Mouse (Mus musculus): ENCODE measurements at regions not wholly inside any gene's neighbourhood (a gene's known extent, or its start where the extent isn't known, plus 50 kb on each side); places are given as distances from the start of the nearest gene placed in this dataset.
"Not testable (repeated sequence)": the region's sequence is repeated elsewhere in the genome, so short reads cannot be mapped to it uniquely, and the experiment has no call there.

DNA sequence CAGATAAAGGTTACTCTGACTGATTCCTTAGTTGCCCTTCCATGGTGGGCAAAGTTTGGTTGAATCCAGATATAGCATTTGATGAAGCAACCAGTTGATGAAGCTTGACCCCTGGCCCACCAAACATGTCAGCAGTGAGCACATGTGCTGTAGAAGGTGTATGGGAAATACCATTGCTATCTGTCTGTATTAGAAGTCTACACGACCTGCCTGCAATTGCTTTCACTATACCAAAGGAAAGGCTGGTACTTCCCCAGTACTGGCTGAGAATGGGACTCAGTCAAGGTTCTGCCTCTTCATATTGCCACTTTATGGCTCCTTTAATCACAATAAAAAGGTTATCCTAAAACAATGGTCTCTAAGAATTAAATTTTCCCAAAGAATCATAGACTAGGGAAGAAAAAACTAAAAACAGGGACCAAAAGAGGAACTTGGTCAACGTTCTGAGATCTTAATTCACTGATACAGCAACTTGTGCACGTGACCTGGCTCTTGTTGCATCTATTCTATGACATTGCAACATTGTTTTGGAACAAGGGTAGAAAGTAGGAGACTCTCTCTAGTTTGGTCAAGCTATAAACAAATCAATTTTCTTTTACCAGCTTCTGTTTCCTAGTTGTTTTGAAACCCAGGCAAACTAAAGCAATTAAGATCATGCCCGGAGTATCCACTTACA is 284.0 kb downstream of the Rapgef2 start:
- H3K4me1 ChIP-seq (ENCODE audit: control insufficient read depth, insufficient read depth, low read length): no peaks in the 10 kb centered on the region
- DNase-seq (ENCODE audit: low spot score, missing footprints): peak; percentile 79
- no peaks in the 10 kb centered on the region for H3K9me3 ChIP-seq (ENCODE audit: control insufficient read depth, low read length)
- no peak overlapping the region for H3K27ac ChIP-seq (ENCODE audit: low read depth, low read length)
- no peak for ATAC-seq (ENCODE audit: low FRiP score)
- no peaks in the 10 kb centered on the region for H3K36me3 ChIP-seq (ENCODE audit: control insufficient read depth, insufficient read depth, low read length)
- no peak overlapping the region for H3K9ac ChIP-seq (ENCODE audit: low read length)
- WGBS: 83% methylated on average over 4 of the region's 4 CpGs
- H3K27me3 ChIP-seq (ENCODE audit: control insufficient read depth, insufficient read depth, low read length): no peaks in the 10 kb centered on the region
- no peak overlapping the region for H3K4me3 ChIP-seq (ENCODE audit: low read depth, low read length)
- H3K4me2 ChIP-seq: no peak overlapping the region

DNA sequence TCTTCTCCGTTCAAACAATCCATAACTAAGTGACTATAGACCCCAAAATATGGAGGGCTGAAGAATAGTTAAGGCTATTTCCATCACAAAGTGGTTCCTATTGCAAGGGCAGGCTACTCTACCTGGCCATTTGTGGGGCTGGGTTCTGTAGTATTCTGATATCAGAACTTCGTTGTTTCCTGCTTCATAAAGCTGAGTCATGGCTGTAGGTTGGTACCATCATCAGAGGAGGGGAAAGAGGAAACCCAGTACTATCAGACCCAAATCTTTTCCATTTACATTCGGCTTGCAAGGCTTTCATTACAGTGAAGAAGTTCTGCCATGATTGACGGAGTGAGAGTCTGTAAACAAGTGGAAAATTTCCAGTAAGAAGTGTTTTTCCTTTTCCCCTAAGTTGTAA is 284.6 kb downstream of the Rapgef2 start:
- no peaks in the 10 kb centered on the region for H3K36me3 ChIP-seq (ENCODE audit: control insufficient read depth, insufficient read depth, low read length)
- no peak overlapping the region for H3K9ac ChIP-seq (ENCODE audit: low read length)
- DNase-seq (ENCODE audit: low spot score, missing footprints) (no peak), ATAC-seq (ENCODE audit: low FRiP score) (no peak)
- 84% methylated on average over 4 of the region's 4 CpGs for WGBS
- H3K4me3 ChIP-seq (ENCODE audit: low read depth, low read length): no peak overlapping the region
- no peak overlapping the region for H3K27ac ChIP-seq (ENCODE audit: low read depth, low read length)
- no peaks in the 10 kb centered on the region for H3K9me3 ChIP-seq (ENCODE audit: control insufficient read depth, low read length)
- no peak overlapping the region for H3K4me2 ChIP-seq
- H3K4me1 ChIP-seq (ENCODE audit: control insufficient read depth, insufficient read depth, low read length): no peaks in the 10 kb centered on the region
- no peaks in the 10 kb centered on the region for H3K27me3 ChIP-seq (ENCODE audit: control insufficient read depth, insufficient read depth, low read length)

DNA sequence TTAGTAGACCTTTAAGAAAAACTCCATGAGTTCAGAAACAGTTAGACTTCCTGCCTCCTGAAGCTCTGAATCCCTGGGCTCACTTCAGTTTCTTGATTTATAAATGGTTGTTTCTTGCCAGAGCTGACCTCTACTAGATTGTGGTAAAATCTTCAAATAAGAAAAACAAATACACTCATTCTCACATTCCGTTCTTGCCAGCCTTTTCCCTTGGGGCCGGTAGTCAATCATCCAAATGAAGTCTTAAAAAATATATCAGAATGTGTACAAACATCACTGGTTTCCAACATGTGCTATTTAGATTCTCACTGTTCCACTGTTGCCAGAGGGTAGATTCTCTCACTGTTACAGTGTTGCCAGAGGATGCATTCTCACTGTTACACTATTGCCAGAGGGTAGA is 286.0 kb downstream of the Rapgef2 start:
- 93% methylated on average over 2 of the region's 2 CpGs for WGBS
- Histone ChIP-seq H3K4me3 (ENCODE audit: low read depth, low read length) (no peak overlapping the region), H3K9ac (ENCODE audit: low read length) (no peak overlapping the region), H3K27ac (ENCODE audit: low read depth, low read length) (no peak overlapping the region), H3K36me3 (ENCODE audit: control insufficient read depth, insufficient read depth, low read length) (no peaks in the 10 kb centered on the region), H3K27me3 (ENCODE audit: control insufficient read depth, insufficient read depth, low read length) (no peaks in the 10 kb centered on the region), H3K9me3 (ENCODE audit: control insufficient read depth, low read length) (no peaks in the 10 kb centered on the region), H3K4me1 (ENCODE audit: control insufficient read depth, insufficient read depth, low read length) (no peaks in the 10 kb centered on the region), H3K4me2 (no peak overlapping the region)
- ATAC-seq (ENCODE audit: low FRiP score): no peak
- DNase-seq (ENCODE audit: low spot score, missing footprints): no peak

DNA sequence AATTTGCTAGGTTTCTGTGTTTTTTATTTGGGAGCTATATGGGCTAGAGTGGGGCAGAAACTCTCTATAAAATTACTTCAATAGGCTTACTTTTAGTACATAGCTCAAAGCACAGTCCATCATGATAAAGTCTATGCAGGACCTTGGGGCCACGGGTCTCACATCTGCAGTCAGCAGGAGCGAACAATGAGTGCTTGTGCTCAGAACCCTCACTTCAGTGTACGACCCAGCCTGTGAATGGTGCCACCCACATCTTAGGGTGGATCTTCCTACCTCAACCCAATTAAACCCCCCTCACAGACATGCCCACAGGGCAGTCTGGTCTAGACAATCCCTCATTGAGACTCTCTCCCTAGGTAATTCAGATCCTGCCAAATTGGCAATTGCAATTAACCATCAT is 286.5 kb downstream of the Rapgef2 start:
- Histone ChIP-seq H3K4me1 (ENCODE audit: control insufficient read depth, insufficient read depth, low read length) (no peaks in the 10 kb centered on the region), H3K9ac (ENCODE audit: low read length) (no peak overlapping the region), H3K27me3 (ENCODE audit: control insufficient read depth, insufficient read depth, low read length) (no peaks in the 10 kb centered on the region), H3K27ac (ENCODE audit: low read depth, low read length) (no peak overlapping the region), H3K4me3 (ENCODE audit: low read depth, low read length) (no peak overlapping the region), H3K4me2 (no peak overlapping the region), H3K36me3 (ENCODE audit: control insufficient read depth, insufficient read depth, low read length) (no peaks in the 10 kb centered on the region), H3K9me3 (ENCODE audit: control insufficient read depth, low read length) (no peaks in the 10 kb centered on the region)
- no peak for DNase-seq (ENCODE audit: low spot score, missing footprints)
- WGBS: 77% methylated on average over 3 of the region's 3 CpGs
- ATAC-seq (ENCODE audit: low FRiP score): no peak

DNA sequence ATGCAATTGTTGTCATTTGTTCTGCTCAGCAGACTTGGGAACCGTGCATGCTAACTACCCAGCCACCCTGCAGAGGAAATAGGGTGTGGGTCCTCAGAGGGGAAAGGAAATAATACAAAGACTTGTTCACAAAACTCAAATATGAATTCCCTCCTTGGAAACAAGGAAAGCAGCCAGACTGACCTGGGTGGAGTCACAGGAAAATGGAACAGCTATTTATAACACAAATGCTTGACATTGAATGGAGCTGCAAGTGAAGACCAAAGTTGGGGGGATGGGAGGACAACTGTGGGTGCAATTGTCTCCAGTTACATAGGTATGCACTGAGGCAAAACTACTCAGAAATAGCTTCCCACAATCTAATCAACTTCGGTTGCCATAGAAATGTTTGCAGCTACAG is 298.2 kb downstream of the Rapgef2 start:
- ATAC-seq (ENCODE audit: low FRiP score) (no peak), DNase-seq (ENCODE audit: low spot score, missing footprints) (no peak)
- WGBS: 78% methylated on average over 2 of the region's 2 CpGs
- H3K9me3 ChIP-seq (ENCODE audit: control insufficient read depth, low read length): no peaks in the 10 kb centered on the region
- no peak overlapping the region for H3K4me3 ChIP-seq (ENCODE audit: low read depth, low read length)
- H3K27me3 ChIP-seq (ENCODE audit: control insufficient read depth, insufficient read depth, low read length): no peaks in the 10 kb centered on the region
- no peaks in the 10 kb centered on the region for H3K36me3 ChIP-seq (ENCODE audit: control insufficient read depth, insufficient read depth, low read length)
- no peak overlapping the region for H3K9ac ChIP-seq (ENCODE audit: low read length)
- no peak overlapping the region for H3K27ac ChIP-seq (ENCODE audit: low read depth, low read length)
- no peak overlapping the region for H3K4me2 ChIP-seq
- no peaks in the 10 kb centered on the region for H3K4me1 ChIP-seq (ENCODE audit: control insufficient read depth, insufficient read depth, low read length)

DNA sequence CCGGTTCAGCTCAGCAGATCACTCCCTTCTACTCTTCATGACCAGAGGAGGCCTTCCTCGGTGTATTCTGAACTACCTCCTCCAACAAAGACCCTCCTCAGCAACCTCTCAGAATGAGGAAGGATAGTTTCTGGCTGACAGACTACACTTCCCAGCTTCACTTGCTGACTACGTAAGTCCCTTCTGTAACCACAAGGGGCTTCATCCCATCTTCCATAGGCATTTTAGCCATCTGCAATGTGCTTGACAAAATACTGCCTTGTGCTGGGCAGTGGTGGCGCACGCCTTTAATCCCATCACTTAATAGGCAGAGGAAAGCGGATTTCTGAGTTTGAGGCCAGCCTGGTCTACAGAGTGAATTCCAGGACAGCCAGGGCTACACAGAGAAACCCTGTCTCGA is 299.6 kb downstream of the Rapgef2 start:
- H3K9ac ChIP-seq (ENCODE audit: low read length): no peak overlapping the region
- ATAC-seq (ENCODE audit: low FRiP score) (no peak), DNase-seq (ENCODE audit: low spot score, missing footprints) (no peak)
- H3K27ac ChIP-seq (ENCODE audit: low read depth, low read length): no peak overlapping the region
- H3K9me3 ChIP-seq (ENCODE audit: control insufficient read depth, low read length): no peaks in the 10 kb centered on the region
- WGBS: 77% methylated on average over 6 of the region's 7 CpGs
- H3K4me1 ChIP-seq (ENCODE audit: control insufficient read depth, insufficient read depth, low read length): no peaks in the 10 kb centered on the region
- H3K36me3 ChIP-seq (ENCODE audit: control insufficient read depth, insufficient read depth, low read length): no peaks in the 10 kb centered on the region
- no peak overlapping the region for H3K4me2 ChIP-seq
- no peaks in the 10 kb centered on the region for H3K27me3 ChIP-seq (ENCODE audit: control insufficient read depth, insufficient read depth, low read length)
- no peak overlapping the region for H3K4me3 ChIP-seq (ENCODE audit: low read depth, low read length)

DNA sequence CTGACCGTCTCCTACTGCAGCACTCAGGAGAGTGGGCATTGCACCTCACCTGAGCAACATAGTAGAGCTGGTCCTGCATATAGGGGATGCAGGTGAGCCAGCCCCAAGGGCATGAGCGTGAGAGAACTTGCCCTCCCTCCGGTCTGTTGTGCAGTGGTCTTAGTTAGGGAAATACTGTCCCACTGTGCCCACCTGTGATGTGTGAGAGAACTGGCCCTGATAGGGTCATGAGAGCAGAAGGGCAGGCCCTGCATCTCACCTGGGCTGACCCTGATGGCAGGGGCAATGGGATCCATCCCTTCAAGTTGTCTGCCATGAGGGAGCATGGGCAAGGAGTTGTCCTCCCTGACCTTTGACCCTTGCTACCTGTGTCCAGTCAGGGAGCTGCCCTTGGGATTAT is 305.3 kb downstream of the Rapgef2 start:
- Histone ChIP-seq H3K36me3 (ENCODE audit: control insufficient read depth, insufficient read depth, low read length) (no peaks in the 10 kb centered on the region), H3K9ac (ENCODE audit: low read length) (no peak overlapping the region), H3K4me1 (ENCODE audit: control insufficient read depth, insufficient read depth, low read length) (no peaks in the 10 kb centered on the region), H3K27ac (ENCODE audit: low read depth, low read length) (no peak overlapping the region), H3K27me3 (ENCODE audit: control insufficient read depth, insufficient read depth, low read length) (no peaks in the 10 kb centered on the region), H3K4me2 (no peak overlapping the region), H3K4me3 (ENCODE audit: low read depth, low read length) (no peak overlapping the region), H3K9me3 (ENCODE audit: control insufficient read depth, low read length) (no peaks in the 10 kb centered on the region)
- WGBS: 87% methylated on average over 3 of the region's 3 CpGs
- DNase-seq (ENCODE audit: low spot score, missing footprints) (no peak), ATAC-seq (ENCODE audit: low FRiP score) (0 out of 2 replicates have a peak, but pooled peaks have one; percentile 24)

DNA sequence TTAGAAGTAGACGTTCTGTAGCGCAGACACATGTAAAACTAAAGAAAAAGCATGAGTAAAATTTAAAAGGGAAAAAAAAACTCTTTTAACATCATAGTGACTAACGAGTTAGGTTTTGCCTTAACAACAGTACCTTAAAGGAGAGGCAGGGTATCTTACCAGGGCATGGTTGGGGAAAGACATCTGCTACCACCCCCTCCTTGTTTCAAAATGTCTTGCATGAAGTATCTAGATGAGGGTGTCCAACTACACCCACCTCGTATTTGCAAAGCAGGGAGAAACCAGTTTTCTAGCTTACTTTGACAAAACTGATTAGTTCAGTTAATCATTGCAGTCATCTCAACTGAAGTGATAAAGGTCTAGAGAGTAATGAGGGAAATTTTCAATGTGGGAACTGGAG is 307.5 kb downstream of the Rapgef2 start:
- no peak overlapping the region for H3K27ac ChIP-seq (ENCODE audit: low read depth, low read length)
- H3K4me1 ChIP-seq (ENCODE audit: control insufficient read depth, insufficient read depth, low read length): no peaks in the 10 kb centered on the region
- no peaks in the 10 kb centered on the region for H3K9me3 ChIP-seq (ENCODE audit: control insufficient read depth, low read length)
- H3K9ac ChIP-seq (ENCODE audit: low read length): no peak overlapping the region
- WGBS: 97% methylated on average over 4 of the region's 4 CpGs
- no peak overlapping the region for H3K4me2 ChIP-seq
- ATAC-seq (ENCODE audit: low FRiP score) (no peak), DNase-seq (ENCODE audit: low spot score, missing footprints) (no peak)
- H3K4me3 ChIP-seq (ENCODE audit: low read depth, low read length): no peak overlapping the region
- no peaks in the 10 kb centered on the region for H3K36me3 ChIP-seq (ENCODE audit: control insufficient read depth, insufficient read depth, low read length)
- H3K27me3 ChIP-seq (ENCODE audit: control insufficient read depth, insufficient read depth, low read length): no peaks in the 10 kb centered on the region

DNA sequence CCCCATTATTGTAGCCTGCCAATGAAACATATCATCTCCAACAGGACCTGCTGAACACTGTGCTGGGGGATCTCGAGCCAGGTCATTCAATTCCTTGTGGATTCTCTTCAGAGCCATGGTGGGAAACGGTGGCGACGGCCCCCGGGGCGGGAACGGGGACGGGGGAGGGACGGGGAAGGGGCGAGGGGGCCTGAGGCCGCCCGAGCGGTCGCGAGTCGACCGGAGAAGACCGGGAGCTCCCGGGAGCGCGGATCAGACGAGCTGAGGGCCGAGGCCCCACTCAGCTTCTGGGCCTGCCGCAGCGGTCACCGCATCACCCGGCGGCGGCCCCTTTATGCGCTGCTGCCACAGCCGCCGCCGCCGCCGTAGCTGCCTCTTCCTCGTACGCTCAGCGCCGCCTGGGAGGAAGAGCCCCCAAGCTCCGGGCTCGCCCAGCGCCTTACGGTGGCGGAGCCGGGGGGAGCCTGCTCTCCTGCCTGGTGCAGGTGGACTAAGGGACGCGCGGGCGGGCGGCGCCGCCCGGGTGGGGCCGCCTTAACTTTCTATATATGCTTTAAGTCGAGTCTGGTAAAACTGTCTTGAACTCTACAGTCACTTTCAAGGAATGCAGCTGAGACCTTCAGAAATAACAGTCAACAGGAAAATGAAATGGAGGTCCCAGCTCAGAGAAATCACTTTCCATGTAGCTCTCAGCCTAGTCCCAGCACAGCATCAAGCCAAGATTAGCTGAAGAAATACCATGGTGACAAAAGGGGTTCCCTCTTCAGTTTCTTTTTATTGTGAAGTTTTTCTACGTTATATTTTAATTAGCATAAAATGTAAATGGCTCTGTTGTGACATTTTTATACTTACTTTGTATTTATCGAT is 319.4 kb downstream of the Rapgef2 start:
- peak overlapping the region; percentile 67 for H3K9ac ChIP-seq (ENCODE audit: low read length)
- H3K27me3 ChIP-seq (ENCODE audit: control insufficient read depth, insufficient read depth, low read length); H3K4me1 ChIP-seq (ENCODE audit: control insufficient read depth, insufficient read depth, low read length); H3K9me3 ChIP-seq (ENCODE audit: control insufficient read depth, low read length); H3K27ac ChIP-seq (ENCODE audit: low read depth, low read length); H3K36me3 ChIP-seq (ENCODE audit: control insufficient read depth, insufficient read depth, low read length): not testable (repeated sequence)
- ATAC-seq (ENCODE audit: low FRiP score): peak; percentile 94
- H3K4me3 ChIP-seq (ENCODE audit: low read depth, low read length): peak overlapping the region; percentile 40
- peak overlapping the region; percentile 63 for H3K4me2 ChIP-seq
- DNase-seq (ENCODE audit: low spot score, missing footprints): peak; percentile 93
- 4% methylated on average over 45 of the region's 57 CpGs for WGBS
